In the genomic region with DNA sequence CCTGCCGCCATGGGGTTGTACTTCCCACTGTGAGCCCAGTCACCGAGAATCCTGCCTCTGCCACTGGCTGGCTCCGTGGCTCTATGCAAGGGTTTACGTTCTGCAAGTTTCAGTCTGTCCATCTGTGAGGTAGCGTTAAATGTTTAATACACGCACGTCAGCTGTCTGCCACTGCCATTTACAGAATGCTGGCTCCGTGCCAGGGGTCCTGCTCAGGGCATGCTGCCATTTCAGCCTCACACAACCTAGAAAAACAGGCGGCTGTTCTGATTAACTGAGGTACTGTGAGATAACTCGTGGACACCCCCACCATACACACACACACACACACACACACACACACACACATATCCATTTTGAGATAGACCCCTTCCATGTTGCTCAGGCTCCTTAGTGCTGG, we compare ENCODE assay signal across 8 mouse cellular contexts. TPM values are rescaled to one million over a fixed set of nuclear protein-coding genes. Genes with fewer than 3 reads are reported as not detected.
DNase-seq lines count a peak whose midpoint lies in the region; ATAC-seq and TF ChIP-seq lines count a peak whose summit lies in the region.

No protein-coding gene starts in this region.

- no peak for TF ChIP-seq EP300 in liver, postnatal 0 days (IDR thresholded peaks at IDR 0.05; ENCODE audit: low read depth)
- TF ChIP-seq EP300 in heart, postnatal 0 days (IDR thresholded peaks at IDR 0.05; ENCODE audit: low read depth): peak; percentile 62; the same call in 1 of the 2 replicates

- no peak overlapping the region for H3K27ac ChIP-seq in liver, postnatal 0 days (ENCODE audit: low read depth)
- no peak overlapping the region for H3K27ac ChIP-seq in liver, embryonic 11.5 days (ENCODE audit: low read depth, low read length)
- H3K27ac ChIP-seq in embryonic facial prominence, embryonic 13.5 days: no peak overlapping the region
- peak overlapping the region; percentile 86 for H3K27ac ChIP-seq in heart, postnatal 0 days (ENCODE audit: low read depth)

- H3K27me3 ChIP-seq in liver, postnatal 0 days (ENCODE audit: insufficient read depth, low read length): no peaks in the 10 kb centered on the region
- no peaks in the 10 kb centered on the region for H3K27me3 ChIP-seq in liver, embryonic 11.5 days (replicated peaks; ENCODE audit: control insufficient read depth, insufficient read depth, low read length)
- H3K27me3 ChIP-seq in embryonic facial prominence, embryonic 13.5 days: no peaks in the 10 kb centered on the region
- no peaks in the 10 kb centered on the region for H3K27me3 ChIP-seq in heart, postnatal 0 days (ENCODE audit: control insufficient read depth, insufficient read depth, low read length)

- H3K4me2 ChIP-seq in liver, postnatal 0 days (ENCODE audit: low read depth, low read length): no peak overlapping the region
- H3K4me2 ChIP-seq in liver, embryonic 11.5 days: no peak overlapping the region
- no peak overlapping the region for H3K4me2 ChIP-seq in embryonic facial prominence, embryonic 13.5 days
- peak overlapping the region; percentile 35 for H3K4me2 ChIP-seq in heart, postnatal 0 days (ENCODE audit: low read depth, low read length)

- DNase-seq in liver, postnatal 0 days: peak; percentile 73
- DNase-seq in liver, embryonic 11.5 days (ENCODE audit: low spot score): no peak
- peak; percentile 83 for DNase-seq in heart, postnatal 0 days (ENCODE audit: low spot score)
- no peak for DNase-seq in urinary bladder, postnatal 14 days (ENCODE audit: low spot score)
- DNase-seq in layer of hippocampus, adult 9-11 months: no peak

- no peak overlapping the region for H3K4me3 ChIP-seq in liver, postnatal 0 days (ENCODE audit: low read depth, low read length)
- no peak overlapping the region for H3K4me3 ChIP-seq in liver, embryonic 11.5 days (ENCODE audit: low read depth, low read length)
- H3K4me3 ChIP-seq in embryonic facial prominence, embryonic 13.5 days: no peak overlapping the region
- H3K4me3 ChIP-seq in heart, postnatal 0 days (ENCODE audit: low read depth, low read length): no peak overlapping the region

- no peaks in the 10 kb centered on the region for H3K36me3 ChIP-seq in liver, postnatal 0 days (replicated peaks; ENCODE audit: insufficient read depth, low read length)
- H3K36me3 ChIP-seq in liver, embryonic 11.5 days (ENCODE audit: control insufficient read depth, insufficient read depth, low read length): no peaks in the 10 kb centered on the region
- no peaks in the 10 kb centered on the region for H3K36me3 ChIP-seq in embryonic facial prominence, embryonic 13.5 days
- no peaks in the 10 kb centered on the region for H3K36me3 ChIP-seq in heart, postnatal 0 days (replicated peaks; ENCODE audit: control insufficient read depth, insufficient read depth, low read length)

- no peak for ATAC-seq in liver, postnatal 0 days
- ATAC-seq in liver, embryonic 11.5 days (replicated peaks; ENCODE audit: low FRiP score): no peak
- no peak for ATAC-seq in embryonic facial prominence, embryonic 13.5 days (ENCODE audit: insufficient number of reproducible peaks, insufficient read depth, low FRiP score, low TSS enrichment, low read depth)
- peak; percentile 78 for ATAC-seq in heart, postnatal 0 days (ENCODE audit: insufficient read depth, low read depth)
- ATAC-seq in megakaryocyte-erythroid progenitor cell, adult 5-6 weeks (replicated peaks; ENCODE audit: low FRiP score, low TSS enrichment, poor library complexity, severe bottlenecking): 0 out of 2 replicates have a peak, but pooled peaks have one; percentile 22
- ATAC-seq in monocyte, adult 5-6 weeks (replicated peaks; ENCODE audit: insufficient number of reproducible peaks, low FRiP score, low TSS enrichment, poor library complexity, severe bottlenecking): no peak

- H3K9me3 ChIP-seq in liver, postnatal 0 days (ENCODE audit: low read length): no peaks in the 10 kb centered on the region
- H3K9me3 ChIP-seq in liver, embryonic 11.5 days (ENCODE audit: control insufficient read depth, low read length): no peaks in the 10 kb centered on the region
- H3K9me3 ChIP-seq in embryonic facial prominence, embryonic 13.5 days: no peaks in the 10 kb centered on the region
- H3K9me3 ChIP-seq in heart, postnatal 0 days (replicated peaks; ENCODE audit: control insufficient read depth, low read length): no peaks in the 10 kb centered on the region

- 39% methylated on average over 10 of the region's 10 CpGs for WGBS in liver, postnatal 0 days (ENCODE audit: insufficient replicate concordance)
- WGBS in liver, embryonic 11.5 days: 61% methylated on average over 10 of the region's 10 CpGs
- 28% methylated on average over 10 of the region's 10 CpGs for WGBS in embryonic facial prominence, embryonic 13.5 days
- 7% methylated on average over 10 of the region's 10 CpGs for WGBS in heart, postnatal 0 days

- no peak for TF ChIP-seq CTCF in liver, postnatal 0 days (IDR thresholded peaks at IDR 0.05; ENCODE audit: low read depth)
- TF ChIP-seq CTCF in heart, postnatal 0 days (IDR thresholded peaks at IDR 0.05; ENCODE audit: low read depth): no peak

- peaks cover 8% of the 10 kb centered on the region for H3K4me1 ChIP-seq in liver, postnatal 0 days (ENCODE audit: insufficient read depth)
- H3K4me1 ChIP-seq in liver, embryonic 11.5 days (replicated peaks; ENCODE audit: control insufficient read depth, insufficient read depth, low read length): peaks cover 19% of the 10 kb centered on the region
- H3K4me1 ChIP-seq in embryonic facial prominence, embryonic 13.5 days: peaks cover 24% of the 10 kb centered on the region
- peaks cover 9% of the 10 kb centered on the region; the same call in 1 of the 2 replicates for H3K4me1 ChIP-seq in heart, postnatal 0 days (ENCODE audit: control insufficient read depth, insufficient read depth)

- H3K9ac ChIP-seq in liver, postnatal 0 days (replicated peaks): no peak overlapping the region
- no peak overlapping the region for H3K9ac ChIP-seq in liver, embryonic 11.5 days (ENCODE audit: low read depth, low read length)
- H3K9ac ChIP-seq in embryonic facial prominence, embryonic 13.5 days: peak overlapping the region; percentile 2; the same call in 1 of the 2 replicates
- H3K9ac ChIP-seq in heart, postnatal 0 days (replicated peaks; ENCODE audit: low read depth, low read length): no peak overlapping the region

RNA-seq across cellular contexts. Expression of a gene that starts 8.2 kb away (rescaled TPM):
- polyA plus RNA-seq in liver, postnatal 0 days (2015; fragmentation: Nextera tagmentation; extraction: Ambion mirVana): 0.76 and 0.87 TPM in 2 replicates
- polyA plus RNA-seq in liver, embryonic 11.5 days (2014; fragmentation: Nextera tagmentation; extraction: Ambion mirVana): 5.1 and 6.1 TPM in 2 replicates
- 12.8 and 14.3 TPM in 2 replicates for polyA plus RNA-seq in embryonic facial prominence, embryonic 13.5 days (2015; fragmentation: Nextera tagmentation; extraction: Ambion mirVana)
- 40.5 and 57.2 TPM in 2 replicates for total RNA-seq in heart, postnatal 0 days (2014; rRNA removed; ENCODE audit: low replicate concordance)
- 4.6 and 5.2 TPM in 2 replicates for polyA plus RNA-seq in heart, postnatal 0 days (2015; fragmentation: Nextera tagmentation; extraction: Ambion mirVana)
- total RNA-seq in megakaryocyte-erythroid progenitor cell, adult 5-6 weeks (2014; fragmentation: Nextera tagmentation): 4.8 and 7.0 TPM in 2 replicates
- total RNA-seq in megakaryocyte-erythroid progenitor cell, adult 5-6 weeks (2017): 0.33 and 0.72 TPM in 2 replicates
- 2.8 to 13.7 TPM (median 3.3 TPM) in 3 replicates for total RNA-seq in monocyte, adult 5-6 weeks (2017)

RNA-seq across cellular contexts. Expression of a gene that starts 29.0 kb away (rescaled TPM):
- polyA plus RNA-seq in liver, postnatal 0 days (2015; fragmentation: Nextera tagmentation; extraction: Ambion mirVana): 3.8 and 4.0 TPM in 2 replicates
- 0.23 and 0.73 TPM in 2 replicates for polyA plus RNA-seq in liver, embryonic 11.5 days (2014; fragmentation: Nextera tagmentation; extraction: Ambion mirVana)
- polyA plus RNA-seq in embryonic facial prominence, embryonic 13.5 days (2015; fragmentation: Nextera tagmentation; extraction: Ambion mirVana): 0.10 and 0.28 TPM in 2 replicates
- 0.04 and 0.19 TPM in 2 replicates for total RNA-seq in heart, postnatal 0 days (2014; rRNA removed; ENCODE audit: low replicate concordance)
- 0.31 and 0.37 TPM in 2 replicates for polyA plus RNA-seq in heart, postnatal 0 days (2015; fragmentation: Nextera tagmentation; extraction: Ambion mirVana)
- 2.8 TPM in 1 of 2 replicates, not detected in the other for total RNA-seq in megakaryocyte-erythroid progenitor cell, adult 5-6 weeks (2014; fragmentation: Nextera tagmentation)
- 0.30 and 0.33 TPM in 2 replicates for total RNA-seq in megakaryocyte-erythroid progenitor cell, adult 5-6 weeks (2017)
- total RNA-seq in monocyte, adult 5-6 weeks (2017): 266 TPM in 3 replicates

Comparison
In these comparisons a context has a peak if more than half of its experiments do, and no peak if none do; other contexts are left out.
1. DNase-seq: peak in liver, postnatal 0 days (single experiment) and heart, postnatal 0 days (single experiment); none in liver, embryonic 11.5 days (single experiment), urinary bladder, postnatal 14 days (single experiment) and layer of hippocampus, adult 9-11 months (single experiment).
2. ATAC-seq: peak in heart, postnatal 0 days (single experiment) and megakaryocyte-erythroid progenitor cell, adult 5-6 weeks (single experiment); none in liver, postnatal 0 days (single experiment), liver, embryonic 11.5 days (single experiment), embryonic facial prominence, embryonic 13.5 days (single experiment) and monocyte, adult 5-6 weeks (single experiment).